Mouse (Mus musculus): ENCODE results near the gene Rtn3. TPM values are rescaled to one million over a fixed set of nuclear protein-coding genes. Genes with fewer than 3 reads are reported as not detected.

The Rtn3 gene
- polyA plus RNA-seq, 1 experiment from 2014 or later, result 116 TPM

DNA sequence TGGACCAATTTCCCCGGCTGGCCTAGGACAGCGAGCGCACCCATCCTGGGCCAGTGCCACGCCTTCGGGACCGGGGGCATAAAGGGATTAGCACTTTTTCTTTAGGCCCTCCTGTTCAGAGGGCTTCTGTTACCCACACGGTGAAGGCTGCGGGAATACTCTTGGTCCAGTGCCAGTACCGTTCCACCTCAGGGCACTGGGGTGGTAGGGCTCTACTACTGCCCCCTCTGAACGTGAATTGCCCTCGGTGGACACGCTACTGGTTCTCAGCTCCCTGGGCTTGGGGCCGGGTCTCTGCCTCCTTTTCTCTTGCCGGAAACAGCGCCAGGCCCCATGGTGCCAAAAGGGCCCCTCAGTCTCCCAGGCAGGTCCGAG lies 59.4 kb downstream of the Rtn3 start:
- H3K9ac ChIP-seq (ENCODE audit: low read length), result peak overlapping the region; percentile 48; the same call in 1 of the 2 replicates
- ATAC-seq (ENCODE audit: low FRiP score, low TSS enrichment), result no peak; the same call in 1 of the 2 replicates
- TF ChIP-seq EP300 (optimal IDR thresholded peaks at IDR 0.05), result no peak
- TF ChIP-seq CTCF (IDR thresholded peaks at IDR 0.05; ENCODE audit: low read depth), result no peak
- WGBS, result 31% methylated on average over 16 of the region's 16 CpGs
- H3K4me1 ChIP-seq (replicated peaks; ENCODE audit: control insufficient read depth, insufficient read depth), result peaks cover 17% of the 10 kb centered on the region
- DNase-seq (ENCODE audit: low spot score), result no peak
- H3K9me3 ChIP-seq (ENCODE audit: control insufficient read depth, low read length), result no peaks in the 10 kb centered on the region
- peak overlapping the region; percentile 26; the same call in 1 of the 2 replicates for H3K4me3 ChIP-seq (ENCODE audit: low read depth, low read length)
- H3K4me2 ChIP-seq (replicated peaks; ENCODE audit: low read depth), result peak overlapping the region; percentile 47
- H3K36me3 ChIP-seq (ENCODE audit: control insufficient read depth, insufficient read depth, low read length), result peaks cover 15% of the 10 kb centered on the region
- H3K27me3 ChIP-seq (ENCODE audit: control insufficient read depth, insufficient read depth, low read length), result no peaks in the 10 kb centered on the region
- peak overlapping the region; percentile 65 for H3K27ac ChIP-seq (replicated peaks)

DNA sequence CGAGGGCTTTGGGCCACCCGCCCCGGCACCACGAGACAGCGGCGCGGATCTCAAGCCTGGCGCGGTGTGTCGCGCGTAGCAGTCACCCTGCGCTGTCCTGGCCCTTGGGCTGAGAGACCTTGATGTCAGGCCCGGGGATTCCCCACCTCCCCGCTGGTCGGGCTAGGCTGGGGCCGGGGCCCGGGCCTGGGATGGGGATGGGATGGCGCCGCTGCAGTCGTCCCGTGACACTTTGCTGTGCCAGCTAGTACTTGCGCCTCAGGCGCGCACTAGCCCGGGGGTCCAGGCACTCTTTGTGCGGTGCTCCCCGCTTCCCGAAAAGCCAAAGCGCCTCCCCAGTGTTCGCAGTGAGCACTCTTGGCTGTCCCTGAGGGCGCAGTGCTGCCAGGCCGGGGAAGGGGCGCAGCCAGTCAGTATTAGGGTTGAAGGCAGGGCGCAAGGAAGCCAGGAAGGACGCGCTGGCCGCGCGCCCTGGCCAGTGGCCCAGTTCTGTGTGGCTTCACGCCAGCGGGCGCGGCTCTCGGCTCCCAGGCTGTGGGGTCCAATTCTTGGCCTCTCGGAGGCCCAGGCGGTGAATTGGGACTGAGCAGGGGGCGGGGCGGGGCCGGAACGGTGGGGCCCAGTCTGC lies 59.9 kb downstream of the Rtn3 start:
- no peaks in the 10 kb centered on the region for H3K9me3 ChIP-seq (ENCODE audit: control insufficient read depth, low read length)
- peak overlapping the region; percentile 65 for H3K27ac ChIP-seq (replicated peaks)
- peak overlapping the region; percentile 48; the same call in 1 of the 2 replicates for H3K9ac ChIP-seq (ENCODE audit: low read length)
- H3K4me3 ChIP-seq (ENCODE audit: low read depth, low read length), result peak overlapping the region; percentile 26
- no peaks in the 10 kb centered on the region for H3K27me3 ChIP-seq (ENCODE audit: control insufficient read depth, insufficient read depth, low read length)
- H3K36me3 ChIP-seq (ENCODE audit: control insufficient read depth, insufficient read depth, low read length), result peaks cover 11% of the 10 kb centered on the region
- peak overlapping the region; percentile 47 for H3K4me2 ChIP-seq (replicated peaks; ENCODE audit: low read depth)
- peaks cover 17% of the 10 kb centered on the region for H3K4me1 ChIP-seq (replicated peaks; ENCODE audit: control insufficient read depth, insufficient read depth)
- DNase-seq (ENCODE audit: low spot score) (peak; percentile 88), ATAC-seq (ENCODE audit: low FRiP score, low TSS enrichment) (peak; percentile 71)
- 23% methylated on average over 49 of the region's 51 CpGs for WGBS
- peak; percentile 49 for TF ChIP-seq EP300 (optimal IDR thresholded peaks at IDR 0.05)
- peak; percentile 21 for TF ChIP-seq CTCF (IDR thresholded peaks at IDR 0.05; ENCODE audit: low read depth)

GRCm38 (mm10) chr19:7422656-7423027 lies 60.4 kb downstream of the Rtn3 start:
- DNase-seq (ENCODE audit: low spot score), result no peak
- Histone ChIP-seq H3K4me1 (replicated peaks; ENCODE audit: control insufficient read depth, insufficient read depth) (peaks cover 17% of the 10 kb centered on the region), H3K36me3 (ENCODE audit: control insufficient read depth, insufficient read depth, low read length) (peaks cover 10% of the 10 kb centered on the region), H3K4me2 (replicated peaks; ENCODE audit: low read depth) (peak overlapping the region; percentile 47), H3K27ac (replicated peaks) (peak overlapping the region; percentile 65; the same call in 1 of the 2 replicates), H3K9ac (ENCODE audit: low read length) (peak overlapping the region; percentile 48; the same call in 1 of the 2 replicates), H3K9me3 (ENCODE audit: control insufficient read depth, low read length) (no peaks in the 10 kb centered on the region), H3K4me3 (ENCODE audit: low read depth, low read length) (peak overlapping the region; percentile 26), H3K27me3 (ENCODE audit: control insufficient read depth, insufficient read depth, low read length) (no peaks in the 10 kb centered on the region)
- TF ChIP-seq EP300 (optimal IDR thresholded peaks at IDR 0.05), result no peak
- TF ChIP-seq CTCF (IDR thresholded peaks at IDR 0.05; ENCODE audit: low read depth), result no peak
- no peak for ATAC-seq (ENCODE audit: low FRiP score, low TSS enrichment)
- 32% methylated on average over 29 of the region's 35 CpGs for WGBS

DNA sequence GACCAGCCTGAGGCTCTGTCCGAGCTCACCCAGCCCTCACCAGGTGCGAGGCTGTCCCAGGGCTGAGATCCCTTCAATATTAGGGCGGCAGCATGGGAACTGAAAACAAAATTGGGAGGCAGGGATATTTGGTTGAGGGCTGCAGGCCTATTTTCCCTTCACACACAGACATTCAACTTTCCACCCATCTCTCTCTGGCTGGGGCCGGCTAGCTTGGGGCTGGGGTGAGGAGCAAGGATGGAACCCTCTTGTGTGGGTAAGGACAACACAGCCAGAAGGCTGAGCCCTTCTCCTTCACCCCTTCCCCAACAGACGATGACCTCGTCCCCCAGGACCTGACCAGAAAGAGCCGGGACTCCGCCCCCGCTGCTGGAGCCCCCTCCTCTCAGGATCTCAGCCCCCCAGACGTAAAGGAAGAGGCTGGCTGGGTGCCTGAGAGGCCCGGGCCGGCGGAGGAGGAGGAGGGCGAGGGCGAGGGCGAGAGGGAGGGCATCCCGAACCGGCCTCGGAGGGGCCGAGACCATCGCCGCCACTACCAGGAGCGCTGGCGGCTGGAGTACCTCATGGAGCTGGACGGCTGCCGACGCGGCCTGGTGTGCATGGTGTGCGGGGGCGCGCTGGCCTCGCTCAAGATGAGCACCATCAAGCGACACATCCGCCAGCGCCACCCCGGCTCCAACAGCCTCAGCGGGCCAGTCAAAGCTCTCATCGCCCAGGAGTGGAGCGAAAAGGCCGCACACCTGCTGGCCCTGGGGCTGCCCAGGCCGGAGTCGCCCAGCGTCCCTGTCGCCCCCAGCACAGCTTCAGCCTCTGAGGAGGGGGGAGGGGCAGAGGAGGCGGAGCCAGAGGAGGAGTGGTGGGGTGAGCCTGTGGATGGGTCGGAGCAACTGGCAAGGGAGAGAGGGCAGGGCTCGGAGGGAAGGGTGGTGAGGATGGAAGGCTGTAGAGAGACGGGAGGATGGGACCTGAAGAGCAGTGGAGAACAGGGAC lies 61.2 kb downstream of the Rtn3 start:
- no peaks in the 10 kb centered on the region for H3K27me3 ChIP-seq (ENCODE audit: control insufficient read depth, insufficient read depth, low read length)
- peak overlapping the region; percentile 31 for H3K9ac ChIP-seq (ENCODE audit: low read length)
- 44% methylated on average over 48 of the region's 48 CpGs for WGBS
- H3K4me2 ChIP-seq (replicated peaks; ENCODE audit: low read depth), result peak overlapping the region; percentile 47
- H3K36me3 ChIP-seq (ENCODE audit: control insufficient read depth, insufficient read depth, low read length), result peaks cover 10% of the 10 kb centered on the region
- H3K4me1 ChIP-seq (replicated peaks; ENCODE audit: control insufficient read depth, insufficient read depth), result peaks cover 17% of the 10 kb centered on the region
- TF ChIP-seq EP300 (optimal IDR thresholded peaks at IDR 0.05), result no peak
- TF ChIP-seq CTCF (IDR thresholded peaks at IDR 0.05; ENCODE audit: low read depth), result no peak
- H3K27ac ChIP-seq (replicated peaks), result no peak overlapping the region; the same call in 1 of the 2 replicates
- peak; percentile 19 for ATAC-seq (ENCODE audit: low FRiP score, low TSS enrichment)
- DNase-seq (ENCODE audit: low spot score), result peak; percentile 48
- H3K9me3 ChIP-seq (ENCODE audit: control insufficient read depth, low read length), result no peaks in the 10 kb centered on the region
- 0 out of 2 replicates have a peak overlapping the region, but pooled peaks have one; percentile 26 for H3K4me3 ChIP-seq (ENCODE audit: low read depth, low read length)

DNA sequence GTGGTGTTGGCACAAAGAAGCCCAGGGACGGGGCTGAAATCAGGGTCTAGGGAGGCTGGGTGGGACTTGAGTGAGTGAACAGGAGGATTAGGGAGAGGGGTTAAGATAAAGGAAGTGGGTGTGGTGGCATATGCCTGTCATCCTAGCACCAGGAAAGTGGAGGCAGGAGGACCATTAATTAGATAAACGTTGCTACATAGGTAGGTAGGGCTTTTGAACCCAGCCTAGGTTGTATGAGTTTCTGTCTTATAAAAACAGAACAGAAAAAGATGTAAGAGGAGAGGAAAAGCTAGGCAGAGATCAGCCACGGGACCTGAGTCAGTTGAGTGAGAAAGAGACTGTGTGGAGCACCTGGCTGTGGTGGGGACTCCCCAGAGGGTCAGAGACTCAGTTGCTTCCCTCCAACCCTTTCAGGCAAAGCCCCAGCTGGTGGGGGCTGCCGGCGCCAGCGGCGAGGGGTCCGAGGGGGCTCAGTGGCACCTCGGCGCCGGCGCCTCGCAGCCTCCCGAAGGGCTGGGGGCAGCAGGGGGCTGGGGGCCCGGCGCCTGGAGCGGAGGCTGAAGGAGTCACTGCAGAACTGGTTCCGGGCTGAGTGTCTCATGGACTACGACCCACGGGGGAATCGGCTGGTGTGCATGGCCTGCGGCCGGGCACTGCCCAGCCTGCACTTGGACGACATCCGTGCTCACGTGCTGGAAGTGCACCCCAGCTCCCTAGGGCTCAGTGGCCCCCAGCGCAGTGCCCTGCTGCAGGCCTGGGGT lies 62.1 kb downstream of the Rtn3 start:
- H3K4me2 ChIP-seq (replicated peaks; ENCODE audit: low read depth), result no peak overlapping the region

More for the DNA sequence above, 62.1 kb downstream of the Rtn3 start:
- no peaks in the 10 kb centered on the region for H3K27me3 ChIP-seq (ENCODE audit: control insufficient read depth, insufficient read depth, low read length)
- no peak overlapping the region for H3K27ac ChIP-seq (replicated peaks)
- peaks cover 17% of the 10 kb centered on the region for H3K4me1 ChIP-seq (replicated peaks; ENCODE audit: control insufficient read depth, insufficient read depth)
- 69% methylated on average over 26 of the region's 27 CpGs for WGBS
- DNase-seq (ENCODE audit: low spot score) (no peak), ATAC-seq (ENCODE audit: low FRiP score, low TSS enrichment) (no peak)
- no peaks in the 10 kb centered on the region for H3K9me3 ChIP-seq (ENCODE audit: control insufficient read depth, low read length)
- H3K9ac ChIP-seq (ENCODE audit: low read length), result peak overlapping the region; percentile 18; the same call in 1 of the 2 replicates
- H3K4me3 ChIP-seq (ENCODE audit: low read depth, low read length), result no peak overlapping the region
- peaks cover 10% of the 10 kb centered on the region for H3K36me3 ChIP-seq (ENCODE audit: control insufficient read depth, insufficient read depth, low read length)
- TF ChIP-seq EP300 (optimal IDR thresholded peaks at IDR 0.05) (no peak), CTCF (IDR thresholded peaks at IDR 0.05; ENCODE audit: low read depth) (no peak)
